Mouse (Mus musculus): Measurements from ENCODE around the gene AI464131.

DNA sequence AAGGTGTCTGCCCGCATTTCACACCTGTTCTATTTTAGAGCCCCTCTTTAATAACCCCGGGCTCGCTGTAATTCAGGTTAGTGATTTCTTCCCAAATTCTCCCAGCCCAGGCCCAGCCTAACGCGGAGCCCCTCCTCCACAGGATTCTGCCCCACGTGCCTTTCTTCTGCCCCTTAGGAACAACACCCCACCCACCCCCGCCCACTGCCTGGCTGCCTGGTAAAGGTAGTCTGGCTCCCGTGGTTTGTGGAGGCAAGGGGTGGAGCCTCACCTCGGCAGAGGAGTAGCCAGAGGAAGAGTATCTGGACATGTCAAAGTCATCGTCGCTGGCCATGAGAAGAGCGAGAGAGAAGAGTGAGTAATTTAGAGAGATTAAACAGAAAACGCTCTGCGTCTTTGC lies 17.8 kb upstream of the AI464131 start:
- TF ChIP-seq POLR2A (IDR thresholded peaks at IDR 0.05; ENCODE audit: borderline replicate concordance, control insufficient read depth, low read depth, low read length), result no peak
- no peak for TF ChIP-seq CTCF (IDR thresholded peaks at IDR 0.05; ENCODE audit: control insufficient read depth, insufficient read depth, low read length)
